23 mouse cellular contexts compared by ENCODE assay signal in the genomic region with DNA sequence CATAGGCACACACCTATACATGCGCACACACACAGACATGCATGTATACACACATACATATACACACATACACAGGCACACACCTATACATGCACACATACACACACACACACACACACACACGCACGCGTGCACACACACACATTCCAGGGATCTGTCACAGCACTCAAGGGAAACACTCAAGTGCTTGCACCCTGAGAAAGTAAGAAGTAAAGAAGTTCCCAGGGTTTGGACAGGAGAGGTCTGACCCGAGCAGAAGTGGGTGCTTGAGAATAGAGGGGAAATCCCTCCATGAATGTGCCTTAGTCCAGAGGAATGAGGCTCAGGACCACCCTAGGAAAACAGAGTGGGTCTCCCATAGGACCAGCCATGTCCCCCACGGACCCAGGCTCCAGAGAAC.
A peak's percentile ranks its signal among the peaks of the same experiment; 100 is the strongest.
DNase-seq lines count a peak whose midpoint lies in the region; ATAC-seq and TF ChIP-seq lines count a peak whose summit lies in the region.
"Had no signal": no experiment of that assay in that cellular context is flagged by ENCODE, and none has a peak within 500 bp of the region (broad histone marks: within the 10 kb centered on the region; RNA-seq: fewer than 3 reads in every experiment).

No protein-coding gene starts in this region.

- H3K27me3 ChIP-seq in liver, adult 2 months (ENCODE audit: control insufficient read depth, insufficient read depth, low read length) = no peaks in the 10 kb centered on the region
- peaks cover 3% of the 10 kb centered on the region for H3K27me3 ChIP-seq in megakaryocyte, embryonic 14.5 days (replicated peaks)
- H3K27me3 ChIP-seq in small intestine, adult 2 months (ENCODE audit: control insufficient read depth, insufficient read depth, low read length) = no peaks in the 10 kb centered on the region
- no peaks in the 10 kb centered on the region for H3K27me3 ChIP-seq in hindbrain, embryonic 16.5 days (replicated peaks; ENCODE audit: control insufficient read depth, insufficient read depth, low read length)
- H3K27me3 ChIP-seq: embryonic facial prominence, embryonic 15.5 days; forebrain, embryonic 15.5 days; midbrain, embryonic 15.5 days; neural tube, embryonic 12.5 days had no signal

- ATAC-seq in megakaryocyte, adult 5-6 weeks (ENCODE audit: poor library complexity, severe bottlenecking) = no peak
- ATAC-seq in hindbrain, embryonic 16.5 days = no peak
- ATAC-seq: CD4-positive, CD25-positive, alpha-beta regulatory T cell, adult 4 months; forebrain, embryonic 15.5 days; inflammation-experienced regulatory T-cells, adult 6 months; midbrain, embryonic 15.5 days had no signal

- TF ChIP-seq CTCF in liver, adult 2 months (IDR thresholded peaks at IDR 0.05; ENCODE audit: low read depth, low read length) = no peak
- no peak for TF ChIP-seq CTCF in small intestine, adult 2 months (IDR thresholded peaks at IDR 0.05; ENCODE audit: extremely low read depth, insufficient read length, insufficient replicate concordance, low read depth, low read length)

- WGBS in liver, adult 2 months = 68% methylated on average over 6 of the region's 6 CpGs
- whole genome bisulfite sequencing in small intestine, adult 2 months = 72% methylated on average over 6 of the region's 6 CpGs
- 89% methylated on average over 6 of the region's 6 CpGs for WGBS in hindbrain, embryonic 16.5 days

- H3K4me2 ChIP-seq in hindbrain, embryonic 16.5 days (ENCODE audit: low read length) = no peak overlapping the region
- H3K4me2 ChIP-seq: embryonic facial prominence, embryonic 15.5 days; forebrain, embryonic 15.5 days; heart, embryonic 13.5 days; midbrain, embryonic 15.5 days; neural tube, embryonic 12.5 days had no signal

- no peak for DNase-seq in liver, adult 2 months (ENCODE audit: extremely low read depth, low read depth, low spot score)
- no peak for DNase-seq in liver
- no peak for DNase-seq in adrenal gland, adult 18-20 months (ENCODE audit: low spot score in 2 of 2)
- DNase-seq: adrenal gland, postnatal 25 days; cerebellum, adult 8-10 months; gastrocnemius, postnatal 14 days; heart, adult 11 months; heart, postnatal 14 days; kidney, postnatal 14 days; layer of hippocampus, postnatal 36 days; retina, postnatal 1 day had no signal

- peaks cover 19% of the 10 kb centered on the region for H3K4me1 ChIP-seq in liver, adult 2 months (ENCODE audit: control insufficient read depth, insufficient read depth, low read length)
- peaks cover 84% of the 10 kb centered on the region for H3K4me1 ChIP-seq in megakaryocyte, embryonic 14.5 days
- peaks cover 35% of the 10 kb centered on the region for H3K4me1 ChIP-seq in small intestine, adult 2 months (ENCODE audit: control insufficient read depth, insufficient read depth, insufficient read length, low read length)
- no peaks in the 10 kb centered on the region for H3K4me1 ChIP-seq in hindbrain, embryonic 16.5 days (ENCODE audit: control insufficient read depth, insufficient read depth, low read depth, low read length)
- H3K4me1 ChIP-seq: forebrain, embryonic 15.5 days; midbrain, embryonic 15.5 days had no signal

- H3K9ac ChIP-seq in liver, adult 2 months (ENCODE audit: low read depth, low read length) = no peak overlapping the region
- H3K9ac ChIP-seq in hindbrain, embryonic 16.5 days (ENCODE audit: low read depth, low read length) = no peak overlapping the region
- H3K9ac ChIP-seq: embryonic facial prominence, embryonic 15.5 days; forebrain, embryonic 15.5 days; heart, embryonic 13.5 days; midbrain, embryonic 15.5 days; neural tube, embryonic 12.5 days had no signal

- no peaks in the 10 kb centered on the region for H3K36me3 ChIP-seq in liver, adult 2 months (ENCODE audit: control insufficient read depth, insufficient read depth, low read length)
- no peaks in the 10 kb centered on the region for H3K36me3 ChIP-seq in megakaryocyte, embryonic 14.5 days (replicated peaks; ENCODE audit: low read length)
- H3K36me3 ChIP-seq in small intestine, adult 2 months (ENCODE audit: control insufficient read depth, insufficient read depth, low read length) = no peaks in the 10 kb centered on the region
- no peaks in the 10 kb centered on the region for H3K36me3 ChIP-seq in hindbrain, embryonic 16.5 days (ENCODE audit: control insufficient read depth, insufficient read depth, low read length)
- H3K36me3 ChIP-seq: embryonic facial prominence, embryonic 15.5 days; forebrain, embryonic 15.5 days; heart, embryonic 13.5 days; midbrain, embryonic 15.5 days; neural tube, embryonic 12.5 days had no signal

- no peak overlapping the region for H3K4me3 ChIP-seq in liver, adult 2 months (ENCODE audit: insufficient read depth, low read depth, low read length)
- H3K4me3 ChIP-seq in megakaryocyte, embryonic 14.5 days (replicated peaks) = peak overlapping the region; percentile 50
- no peak overlapping the region for H3K4me3 ChIP-seq in small intestine, adult 2 months (ENCODE audit: low read depth, low read length)
- H3K4me3 ChIP-seq in hindbrain, embryonic 16.5 days (ENCODE audit: low read length) = no peak overlapping the region
- H3K4me3 ChIP-seq: embryonic facial prominence, embryonic 15.5 days; forebrain, embryonic 15.5 days; heart, embryonic 13.5 days; layer of hippocampus, adult 2 months; midbrain, embryonic 15.5 days; neural tube, embryonic 12.5 days had no signal

- no peaks in the 10 kb centered on the region for H3K79me2 ChIP-seq in liver, adult 2 months (ENCODE audit: control insufficient read depth, insufficient read depth, low read length)

- TF ChIP-seq POLR2A in liver, adult 2 months (IDR thresholded peaks at IDR 0.05; ENCODE audit: extremely low read depth, insufficient read depth, low read length) = no peak
- no peak for TF ChIP-seq POLR2A in small intestine, adult 2 months (IDR thresholded peaks at IDR 0.05; ENCODE audit: low read depth, low read length)

- H3K9me3 ChIP-seq in megakaryocyte, embryonic 14.5 days = no peaks in the 10 kb centered on the region
- H3K9me3 ChIP-seq in hindbrain, embryonic 16.5 days (ENCODE audit: control insufficient read depth, low read length) = no peaks in the 10 kb centered on the region
- H3K9me3 ChIP-seq: embryonic facial prominence, embryonic 15.5 days; forebrain, embryonic 15.5 days; heart, embryonic 13.5 days; midbrain, embryonic 15.5 days; neural tube, embryonic 12.5 days had no signal

- H3K27ac ChIP-seq in liver, adult 2 months (replicated peaks; ENCODE audit: insufficient read depth, low read depth, low read length) = peak overlapping the region; percentile 36
- peak overlapping the region; percentile 75 for H3K27ac ChIP-seq in small intestine, adult 2 months (ENCODE audit: insufficient read depth, low read depth, low read length)
- no peak overlapping the region for H3K27ac ChIP-seq in hindbrain, embryonic 16.5 days (ENCODE audit: low read depth, low read length)
- H3K27ac ChIP-seq: embryonic facial prominence, embryonic 15.5 days; forebrain, embryonic 15.5 days; heart, embryonic 13.5 days; layer of hippocampus, adult 2 months; midbrain, embryonic 15.5 days; neural tube, embryonic 12.5 days had no signal
